Mouse (Mus musculus) layer of hippocampus, postnatal 10 days (tissue): ENCODE measurements at regions not wholly inside any gene's neighbourhood (a gene's known extent, or its start where the extent isn't known, plus 50 kb on each side); places are given as distances from the start of the nearest gene placed in this dataset.

ENCODE experiments used
- DNase-seq, 2 experiments: peaks; one replicate each; pipeline ENCODE4 v3.0.0; 2021; ENCODE audit warnings: low spot score in 2 of 2

GRCm38 (mm10) chr3:119976363-119976762 is 192.1 kb upstream of the Ptbp2 start:
- DNase-seq, result no peak

GRCm38 (mm10) chr3:119958799-119959467 is 174.7 kb upstream of the Ptbp2 start:
- DNase-seq, result no peak

- peak; percentile 30 to 39 for DNase-seq
These were observed 173.3 kb upstream of the Ptbp2 start for GRCm38 (mm10) chr3:119957529-119957928.

- DNase-seq, result no peak
These were observed 171.7 kb upstream of the Ptbp2 start for GRCm38 (mm10) chr3:119955745-119956615.

- DNase-seq, result peak in 1 of 2 experiments; percentile 9
These were observed 166.5 kb upstream of the Ptbp2 start for GRCm38 (mm10) chr3:119950721-119951120.

GRCm38 (mm10) chr3:119950070-119950469 is 165.8 kb upstream of the Ptbp2 start:
- peak in 1 of 2 experiments; percentile 10 for DNase-seq

GRCm38 (mm10) chr3:119949620-119950019 is 165.4 kb upstream of the Ptbp2 start:
- peak; percentile 32 to 38 for DNase-seq

- peak; percentile 47 to 57 for DNase-seq
These were observed 164.8 kb upstream of the Ptbp2 start for GRCm38 (mm10) chr3:119949041-119949470.

- peak in 1 of 2 experiments; percentile 9 for DNase-seq
These were observed 162.9 kb upstream of the Ptbp2 start for GRCm38 (mm10) chr3:119947126-119947525.

GRCm38 (mm10) chr3:119944115-119944514 is 159.8 kb upstream of the Ptbp2 start:
- DNase-seq, result no peak

- DNase-seq, result no peak
These were observed 154.8 kb upstream of the Ptbp2 start for GRCm38 (mm10) chr3:119939091-119939490.

GRCm38 (mm10) chr3:119938425-119938824 is 154.2 kb upstream of the Ptbp2 start:
- no peak for DNase-seq

- DNase-seq, result no peak
These were observed 152.3 kb upstream of the Ptbp2 start for GRCm38 (mm10) chr3:119936526-119936925.

- DNase-seq, result no peak
These were observed 148.8 kb upstream of the Ptbp2 start for GRCm38 (mm10) chr3:119933049-119933511.

- DNase-seq, result no peak
These were observed 144.0 kb upstream of the Ptbp2 start for GRCm38 (mm10) chr3:119928281-119928680.

GRCm38 (mm10) chr3:119919501-119920141 is 135.4 kb upstream of the Ptbp2 start:
- DNase-seq, result no peak

GRCm38 (mm10) chr3:119915984-119916865 is 132.0 kb upstream of the Ptbp2 start:
- no peak for DNase-seq

GRCm38 (mm10) chr3:119911532-119911931 is 127.3 kb upstream of the Ptbp2 start:
- DNase-seq, result no peak

GRCm38 (mm10) chr3:119904244-119904643 is 120.0 kb upstream of the Ptbp2 start:
- no peak for DNase-seq

- no peak for DNase-seq
These were observed 110.9 kb upstream of the Ptbp2 start for GRCm38 (mm10) chr3:119895141-119895540.

- peak; percentile 12 to 25 for DNase-seq
These were observed 109.8 kb upstream of the Ptbp2 start for GRCm38 (mm10) chr3:119894035-119894434.
